Mouse (Mus musculus) erythroblast, embryonic 14.5 days (primary cell): ENCODE measurements around the gene Rab11fip5. TPM values are rescaled to one million over a fixed set of nuclear protein-coding genes. Genes with fewer than 3 reads are reported as not detected.

ENCODE experiments used
- H3K27me3 ChIP-seq: 2 replicates; pipeline ENCODE4 v1.6.1; 2012; ENCODE audit warnings: inconsistent platforms; ENCODE audit not compliant: control insufficient read depth
- H3K36me3 ChIP-seq: 2 replicates; pipeline ENCODE4 v1.6.1; 2012; ENCODE audit warnings: mild to moderate bottlenecking, inconsistent platforms; ENCODE audit not compliant: control insufficient read depth
- H3K4me1 ChIP-seq: 2 replicates; pipeline ENCODE4 v1.6.1; 2012; ENCODE audit warnings: inconsistent platforms; ENCODE audit not compliant: control insufficient read depth
- H3K4me3 ChIP-seq: replicated peaks from 2 replicates; pipeline ENCODE3; 2012; ENCODE audit warnings: moderate library complexity, mild to moderate bottlenecking, inconsistent platforms
- H3K9me3 ChIP-seq: 2 replicates; pipeline ENCODE4 v1.6.1; 2012; ENCODE audit warnings: low read length, inconsistent platforms, mixed read lengths; ENCODE audit not compliant: control insufficient read depth
- GATA1 ChIP-seq: IDR thresholded peaks from 2 replicates; pipeline ENCODE4 v1.6.1; 2012; ENCODE audit warnings: low read length, inconsistent platforms, mixed read lengths
- TAL1 ChIP-seq: IDR thresholded peaks from 3 replicates; pipeline ENCODE4 v1.6.1; 2012; ENCODE audit warnings: low read length, inconsistent platforms, mixed read lengths
- polyA plus RNA-seq: library from polyadenylated mRNA; stranded (reverse); fragments of >175 nt; gene quantifications from 2 replicates; pipeline ENCODE4 v1.2.3, GENCODE M21; 2012

Rab11fip5 gene
- polyA plus RNA-seq, 1 experiment, result 0.01 TPM

DNA sequence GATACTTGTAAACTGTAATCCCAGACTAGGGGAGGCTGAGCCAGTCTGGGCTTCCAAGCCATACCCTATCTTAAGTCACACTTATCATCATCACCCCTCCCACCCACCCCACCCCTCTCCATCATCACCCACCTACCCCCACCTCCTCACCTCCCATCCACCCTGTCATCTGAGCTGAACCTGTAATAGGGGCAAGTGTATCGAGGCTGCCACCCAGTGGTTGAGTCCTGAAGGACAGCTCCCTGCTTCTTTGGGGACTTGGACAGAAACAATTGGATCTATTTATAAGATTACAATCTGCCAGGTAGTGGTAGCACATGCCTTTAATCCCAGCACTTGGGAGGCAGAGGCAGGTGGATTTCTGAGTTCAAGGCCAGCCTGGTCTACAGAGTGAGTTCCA is 22.7 kb upstream of the Rab11fip5 start:
- peaks cover 3% of the 10 kb centered on the region; the same call in 1 of the 2 replicates for H3K9me3 ChIP-seq
- TF ChIP-seq GATA1 (no peak), TAL1 (no peak)
- no peaks in the 10 kb centered on the region; the same call in 1 of the 2 replicates for H3K27me3 ChIP-seq
- H3K36me3 ChIP-seq, result no peaks in the 10 kb centered on the region
- H3K4me3 ChIP-seq, result no peak overlapping the region
- no peaks in the 10 kb centered on the region for H3K4me1 ChIP-seq

DNA sequence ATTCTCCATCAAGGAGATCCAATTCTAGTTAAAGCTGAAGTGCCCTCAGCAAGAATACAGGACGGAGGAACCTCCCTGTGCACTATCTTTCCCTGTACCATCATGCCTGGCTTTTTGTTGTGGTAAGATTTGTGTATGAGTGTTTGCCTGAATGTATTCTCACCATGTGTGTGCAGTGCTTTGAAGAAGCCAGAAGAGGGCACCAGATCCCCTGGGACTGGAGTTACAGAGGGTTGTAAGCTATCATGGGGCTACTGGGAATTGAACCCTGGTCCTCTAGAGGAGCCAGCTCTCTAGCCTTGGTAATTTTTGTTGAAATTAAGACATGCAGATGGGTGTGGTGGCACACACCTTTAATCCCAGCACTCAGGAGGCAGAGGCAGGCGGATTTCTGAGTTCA is 20.9 kb upstream of the Rab11fip5 start:
- Histone ChIP-seq H3K4me1 (no peaks in the 10 kb centered on the region), H3K4me3 (no peak overlapping the region), H3K9me3 (peaks cover 3% of the 10 kb centered on the region; the same call in 1 of the 2 replicates), H3K36me3 (no peaks in the 10 kb centered on the region), H3K27me3 (no peaks in the 10 kb centered on the region)
- TF ChIP-seq GATA1 (no peak), TAL1 (no peak)

- no peaks in the 10 kb centered on the region for H3K36me3 ChIP-seq
- TF ChIP-seq GATA1 (no peak), TAL1 (no peak)
These were observed 17.4 kb upstream of the Rab11fip5 start for GRCm38 (mm10) chr6:85391803-85392202.

DNA sequence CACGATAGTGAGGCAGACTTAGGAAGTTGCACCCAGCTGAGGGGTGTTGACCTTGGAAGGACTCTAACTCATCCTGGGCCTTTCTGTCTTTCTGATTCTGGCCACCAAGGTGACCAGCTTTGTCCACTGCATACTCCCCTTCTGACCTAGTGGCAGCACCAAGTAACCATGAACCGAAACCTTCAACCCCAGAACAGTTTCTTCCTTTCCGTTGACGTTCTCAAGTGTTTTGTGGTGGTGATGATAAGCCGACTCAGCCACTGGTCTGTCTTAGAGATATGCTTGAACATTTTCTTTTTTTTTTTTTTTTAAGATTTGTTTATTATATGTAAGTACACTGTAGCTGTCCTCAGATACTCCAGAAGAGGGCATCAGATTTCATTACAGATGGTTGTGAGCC is 14.2 kb upstream of the Rab11fip5 start:
- no peaks in the 10 kb centered on the region for H3K36me3 ChIP-seq
- TF ChIP-seq TAL1 (no peak), GATA1 (no peak)
- no peak overlapping the region for H3K4me3 ChIP-seq
- H3K27me3 ChIP-seq, result no peaks in the 10 kb centered on the region
- peaks cover 8% of the 10 kb centered on the region for H3K4me1 ChIP-seq
- no peaks in the 10 kb centered on the region for H3K9me3 ChIP-seq

More at GRCm38 (mm10) chr6:85391803-85392202, 17.4 kb upstream of the Rab11fip5 start:
- Histone ChIP-seq H3K4me3 (no peak overlapping the region), H3K9me3 (peaks cover 3% of the 10 kb centered on the region; the same call in 1 of the 2 replicates), H3K27me3 (no peaks in the 10 kb centered on the region), H3K4me1 (peaks cover 8% of the 10 kb centered on the region)

GRCm38 (mm10) chr6:85382791-85383190 is 8.4 kb upstream of the Rab11fip5 start:
- no peaks in the 10 kb centered on the region for H3K9me3 ChIP-seq
- TF ChIP-seq TAL1, result no peak
- no peak for TF ChIP-seq GATA1
- H3K4me1 ChIP-seq, result peaks cover 29% of the 10 kb centered on the region
- H3K36me3 ChIP-seq, result no peaks in the 10 kb centered on the region
- H3K27me3 ChIP-seq, result no peaks in the 10 kb centered on the region
- H3K4me3 ChIP-seq, result no peak overlapping the region

DNA sequence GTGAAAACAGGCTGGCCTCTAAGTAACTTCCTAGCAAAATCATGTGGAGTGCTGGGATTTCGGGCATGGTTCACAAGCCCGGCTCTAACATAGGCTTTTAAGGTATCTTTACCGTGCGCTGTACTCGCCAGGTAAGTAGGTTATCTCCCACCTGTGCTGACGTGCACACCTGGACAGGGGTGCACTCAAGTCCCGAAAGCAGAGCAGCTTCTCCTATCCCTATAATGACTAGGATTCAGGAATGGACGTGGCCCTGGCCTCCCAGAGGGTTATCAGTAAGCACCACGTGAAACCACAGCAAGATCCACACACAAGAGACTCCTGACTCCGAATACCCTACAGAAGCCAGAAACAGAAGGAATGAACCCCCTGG is 7.2 kb upstream of the Rab11fip5 start:
- Histone ChIP-seq H3K4me3 (no peak overlapping the region), H3K4me1 (peaks cover 39% of the 10 kb centered on the region)
- TF ChIP-seq GATA1, result no peak
- no peak for TF ChIP-seq TAL1

DNA sequence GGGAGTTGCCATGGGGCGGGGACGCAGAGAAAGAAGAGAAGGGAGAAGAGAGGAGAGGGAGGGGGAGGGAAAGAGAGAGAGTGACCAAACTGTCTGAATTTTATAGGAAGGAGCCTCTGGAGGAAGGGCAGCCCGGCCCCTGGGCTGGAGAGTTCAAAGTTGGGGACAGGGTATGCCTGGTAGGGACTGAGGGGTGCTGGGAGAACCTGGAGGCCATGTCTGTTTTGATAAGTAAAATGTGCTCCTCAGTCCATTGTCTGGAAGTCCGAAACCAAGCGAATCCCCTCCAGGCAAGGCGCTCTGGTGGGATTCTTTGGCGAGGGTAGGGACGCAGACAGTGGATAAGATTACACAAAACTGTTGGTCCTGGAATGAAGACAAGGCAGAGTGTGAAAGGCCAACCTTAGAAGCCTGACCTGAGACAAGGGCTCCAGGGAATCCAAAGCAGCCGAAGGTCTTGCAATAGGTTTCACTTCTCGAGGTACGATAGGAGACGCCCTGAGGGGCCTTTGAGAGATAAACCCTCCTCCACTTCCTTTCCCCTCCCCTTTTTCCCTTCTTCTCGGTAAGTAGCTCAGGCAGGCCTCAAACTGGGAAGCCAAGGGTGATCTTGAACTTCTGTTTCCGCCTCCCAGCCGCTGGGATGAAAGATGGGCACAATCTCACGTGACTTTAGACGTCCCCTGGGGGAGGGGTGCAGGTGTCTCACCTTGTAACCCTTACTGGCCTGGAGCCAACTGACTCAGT is 6.6 kb upstream of the Rab11fip5 start:
- Histone ChIP-seq H3K4me1 (peaks cover 43% of the 10 kb centered on the region), H3K27me3 (no peaks in the 10 kb centered on the region), H3K4me3 (peak overlapping the region; percentile 49), H3K36me3 (no peaks in the 10 kb centered on the region), H3K9me3 (no peaks in the 10 kb centered on the region)
- TF ChIP-seq GATA1, result no peak
- no peak for TF ChIP-seq TAL1

More for the DNA sequence above, 7.2 kb upstream of the Rab11fip5 start:
- Histone ChIP-seq H3K27me3 (no peaks in the 10 kb centered on the region), H3K36me3 (no peaks in the 10 kb centered on the region), H3K9me3 (no peaks in the 10 kb centered on the region)

DNA sequence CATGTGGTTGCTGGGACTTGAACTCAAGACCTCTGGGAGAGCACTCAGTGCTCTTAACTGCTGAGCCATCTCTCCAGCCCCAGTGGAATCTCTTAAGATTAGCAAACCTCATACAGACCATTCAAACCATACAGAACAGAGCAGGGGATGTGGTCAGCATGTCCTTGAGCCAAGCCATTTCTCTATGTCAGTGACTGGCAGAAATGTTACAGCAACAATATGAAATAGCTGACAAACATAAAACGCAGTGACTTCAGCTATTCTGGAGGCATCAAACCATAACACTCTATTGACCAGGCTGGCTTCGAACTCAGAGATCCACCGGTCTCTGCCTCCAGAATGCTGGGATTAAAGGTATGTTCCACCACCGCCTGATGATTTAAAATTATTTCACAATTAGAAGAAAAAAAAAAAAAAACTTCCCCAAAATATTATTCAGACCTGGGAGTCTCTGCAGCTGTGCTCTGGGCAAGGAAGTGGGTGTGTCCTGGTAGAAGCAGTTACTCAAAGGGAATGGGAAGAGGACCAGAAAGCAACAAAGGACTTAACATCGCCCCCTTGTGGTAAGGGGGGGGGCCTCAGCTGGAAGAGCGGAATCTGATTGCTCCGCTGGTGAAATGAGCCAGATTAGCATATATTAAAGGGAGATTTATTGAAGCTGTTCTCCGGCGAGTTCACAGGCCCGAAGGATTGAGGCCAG is 5.9 kb upstream of the Rab11fip5 start:
- no peaks in the 10 kb centered on the region for H3K27me3 ChIP-seq
- no peaks in the 10 kb centered on the region for H3K9me3 ChIP-seq
- peaks cover 47% of the 10 kb centered on the region for H3K4me1 ChIP-seq
- H3K36me3 ChIP-seq, result no peaks in the 10 kb centered on the region
- TF ChIP-seq GATA1, result no peak
- no peak for TF ChIP-seq TAL1
- H3K4me3 ChIP-seq, result peak overlapping the region; percentile 49

GRCm38 (mm10) chr6:85378629-85379028 is 4.2 kb upstream of the Rab11fip5 start:
- Histone ChIP-seq H3K9me3 (no peaks in the 10 kb centered on the region), H3K36me3 (no peaks in the 10 kb centered on the region), H3K27me3 (peaks cover 7% of the 10 kb centered on the region), H3K4me3 (no peak overlapping the region), H3K4me1 (peaks cover 63% of the 10 kb centered on the region)
- no peak for TF ChIP-seq TAL1
- no peak for TF ChIP-seq GATA1
